Mouse (Mus musculus) liver, adult 2 months (tissue): ENCODE results near the gene Actr1b.

ENCODE experiments used
- CTCF ChIP-seq: fragments of 200-500 bp; IDR thresholded peaks from 2 replicates; pipeline ENCODE4 v1.5.1; 2011; ENCODE audit warnings: low read depth, low read length, control low read depth
- POLR2A ChIP-seq: fragments of 200-500 bp; IDR thresholded peaks from 2 replicates; pipeline ENCODE4 v1.6.1; 2011; ENCODE audit warnings: low read length, control low read depth; ENCODE audit not compliant: insufficient read depth; ENCODE audit errors: extremely low read depth

GRCm38 (mm10) chr1:36690671-36691235 lies 23.5 kb downstream of the Actr1b start:
- TF ChIP-seq CTCF (no peak), POLR2A (no peak)
